Mouse (Mus musculus) midbrain, embryonic 11.5 days (tissue): Measurements from ENCODE around the gene Bud13. TPM values are rescaled to one million over a fixed set of nuclear protein-coding genes. Genes with fewer than 3 reads are reported as not detected.

Source experiments
- ATAC-seq: fragments of 200-750 bp; cut with Nextera tagmentation; 2 replicates; pipeline ENCODE4 v1.8.0; 2017; ENCODE audit warnings: moderate TSS enrichment, moderate library complexity; ENCODE audit not compliant: low FRiP score
- DNase-seq: peaks from one replicate; pipeline ENCODE4 v3.0.0; 2015; ENCODE audit warnings: low spot score; ENCODE audit errors: missing footprints
- H3K27ac ChIP-seq: fragments of 300-500 bp; sonication (generic); 2 replicates; pipeline ENCODE4 v1.5.1; 2014; ENCODE audit warnings: low read depth, low read length
- H3K27me3 ChIP-seq: fragments of 300-500 bp; sonication (generic); 2 replicates; pipeline ENCODE4 v1.6.1; 2014; ENCODE audit warnings: mild to moderate bottlenecking, low read length, moderate library complexity, mixed read lengths; ENCODE audit not compliant: control insufficient read depth, insufficient read depth
- H3K36me3 ChIP-seq: fragments of 300-500 bp; sonication (generic); 2 replicates; pipeline ENCODE4 v1.6.1; 2014; ENCODE audit warnings: mild to moderate bottlenecking, low read length, moderate library complexity, mixed read lengths; ENCODE audit not compliant: control insufficient read depth, insufficient read depth
- H3K4me1 ChIP-seq: fragments of 300-500 bp; sonication (generic); 2 replicates; pipeline ENCODE4 v1.6.1; 2014; ENCODE audit warnings: low read length; ENCODE audit not compliant: control insufficient read depth, insufficient read depth
- H3K4me2 ChIP-seq: fragments of 300-500 bp; sonication (generic); 2 replicates; pipeline ENCODE4 v1.6.1; 2014; ENCODE audit warnings: mild to moderate bottlenecking, moderate library complexity
- H3K4me3 ChIP-seq: fragments of 300-500 bp; sonication (generic); 2 replicates; pipeline ENCODE4 v1.5.1; 2014; ENCODE audit warnings: low read depth, low read length
- H3K9ac ChIP-seq: fragments of 300-500 bp; sonication (generic); 2 replicates; pipeline ENCODE4 v1.6.1; 2014; ENCODE audit warnings: low read length
- H3K9me3 ChIP-seq: fragments of 300-500 bp; sonication (generic); 2 replicates; pipeline ENCODE4 v1.6.1; 2016; ENCODE audit warnings: low read length; ENCODE audit not compliant: control insufficient read depth
- WGBS: fragments of 180-500 bp; shearing (Covaris S2); extraction: QIAGEN DNeasy Blood & Tissue Kit; methylation state at CpG from one replicate; pipeline ENCODE4 v1.1.7; 2014; 5-methylcytosine and 5-hydroxymethylcytosine counted together
- polyA plus RNA-seq: library from polyadenylated mRNA; unstranded; fragments of >200 nt; fragmentation: Nextera tagmentation; extraction: Ambion mirVana; gene quantifications from 2 replicates; pipeline ENCODE4 v1.2.1, GENCODE M21; 2014

Bud13 gene
- polyA plus RNA-seq, 1 experiment from 2014 or later = 26.4 TPM

GRCm38 (mm10) chr9:46246752-46247324 lies 36.0 kb upstream of the Bud13 start:
- no peaks in the 10 kb centered on the region for H3K9me3 ChIP-seq
- no peaks in the 10 kb centered on the region for H3K36me3 ChIP-seq
- ATAC-seq (peak; percentile 63; the same call in 1 of the 2 replicates), DNase-seq (peak; percentile 95)
- no peaks in the 10 kb centered on the region; the same call in 1 of the 2 replicates for H3K27me3 ChIP-seq
- H3K9ac ChIP-seq = no peak overlapping the region
- WGBS = 30% methylated on average over 10 of the region's 11 CpGs
- H3K27ac ChIP-seq = no peak overlapping the region
- no peak overlapping the region for H3K4me2 ChIP-seq
- no peaks in the 10 kb centered on the region for H3K4me1 ChIP-seq
- no peak overlapping the region for H3K4me3 ChIP-seq

DNA sequence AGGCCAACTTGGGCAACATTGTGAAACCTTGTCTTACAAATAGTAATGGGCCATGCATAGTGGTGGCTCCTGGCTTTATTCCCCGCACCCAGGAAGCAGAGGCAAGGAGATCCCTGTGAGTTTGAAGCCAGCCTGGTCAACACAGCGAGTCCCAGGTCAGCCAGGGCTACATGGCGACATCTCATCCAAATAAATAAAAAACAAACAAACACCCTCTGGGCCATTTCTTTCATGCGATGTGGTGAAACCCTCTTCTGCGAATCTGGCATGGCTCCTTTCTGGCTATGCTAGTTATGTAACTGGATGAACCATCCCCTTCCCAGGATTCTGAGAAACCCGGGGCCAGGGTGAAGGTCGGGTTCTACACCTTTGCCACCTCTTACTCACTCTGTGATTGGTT lies 26.6 kb upstream of the Bud13 start:
- DNase-seq (no peak), ATAC-seq (no peak)
- H3K4me2 ChIP-seq = no peak overlapping the region
- H3K9me3 ChIP-seq = no peaks in the 10 kb centered on the region
- WGBS = 93% methylated on average over 7 of the region's 7 CpGs
- H3K9ac ChIP-seq = no peak overlapping the region
- peaks cover 5% of the 10 kb centered on the region; the same call in 1 of the 2 replicates for H3K27me3 ChIP-seq
- no peak overlapping the region for H3K4me3 ChIP-seq
- H3K36me3 ChIP-seq = no peaks in the 10 kb centered on the region
- H3K27ac ChIP-seq = no peak overlapping the region
- H3K4me1 ChIP-seq = no peaks in the 10 kb centered on the region; the same call in 1 of the 2 replicates

GRCm38 (mm10) chr9:46256658-46257385 lies 26.0 kb upstream of the Bud13 start:
- DNase-seq = peak; percentile 47
- Histone ChIP-seq H3K36me3 (no peaks in the 10 kb centered on the region), H3K4me1 (no peaks in the 10 kb centered on the region; the same call in 1 of the 2 replicates), H3K4me3 (no peak overlapping the region), H3K4me2 (no peak overlapping the region), H3K27me3 (peaks cover 5% of the 10 kb centered on the region; the same call in 1 of the 2 replicates), H3K27ac (no peak overlapping the region), H3K9me3 (no peaks in the 10 kb centered on the region), H3K9ac (no peak overlapping the region)
- 90% methylated on average over 10 of the region's 10 CpGs for WGBS
- no peak for ATAC-seq

GRCm38 (mm10) chr9:46257546-46257945 lies 25.3 kb upstream of the Bud13 start:
- Histone ChIP-seq H3K4me3 (no peak overlapping the region), H3K27me3 (peaks cover 5% of the 10 kb centered on the region; the same call in 1 of the 2 replicates), H3K36me3 (no peaks in the 10 kb centered on the region), H3K4me1 (no peaks in the 10 kb centered on the region; the same call in 1 of the 2 replicates), H3K9me3 (no peaks in the 10 kb centered on the region), H3K9ac (no peak overlapping the region), H3K27ac (no peak overlapping the region), H3K4me2 (no peak overlapping the region)
- DNase-seq (peak; percentile 75), ATAC-seq (no peak)
- WGBS = 91% methylated on average over 3 of the region's 3 CpGs

DNA sequence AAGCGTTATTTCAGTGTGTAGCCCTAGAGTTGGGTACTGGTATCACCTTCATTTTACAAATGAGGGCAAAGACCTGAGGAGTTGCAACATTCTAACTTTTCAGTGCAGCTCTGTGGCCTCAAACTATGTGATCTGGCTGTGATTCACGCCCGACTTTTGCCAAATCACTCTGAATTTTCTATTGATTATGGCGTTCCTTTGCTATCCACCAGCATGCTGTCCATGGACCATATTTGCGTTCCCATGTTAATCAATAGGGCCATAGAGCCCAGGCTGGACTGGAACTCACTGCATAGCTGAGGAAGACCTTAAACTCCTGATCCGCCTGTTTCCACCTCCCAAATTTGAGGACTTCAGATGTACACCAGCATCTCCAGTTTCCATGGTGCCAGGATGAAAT lies 23.7 kb upstream of the Bud13 start:
- no peak overlapping the region for H3K4me2 ChIP-seq
- H3K27ac ChIP-seq = no peak overlapping the region
- no peaks in the 10 kb centered on the region; the same call in 1 of the 2 replicates for H3K4me1 ChIP-seq
- H3K9me3 ChIP-seq = no peaks in the 10 kb centered on the region
- no peaks in the 10 kb centered on the region; the same call in 1 of the 2 replicates for H3K27me3 ChIP-seq
- ATAC-seq = no peak
- no peak overlapping the region for H3K9ac ChIP-seq
- WGBS = 87% methylated on average over 6 of the region's 6 CpGs
- H3K36me3 ChIP-seq = no peaks in the 10 kb centered on the region
- H3K4me3 ChIP-seq = no peak overlapping the region
- DNase-seq = peak; percentile 51

DNA sequence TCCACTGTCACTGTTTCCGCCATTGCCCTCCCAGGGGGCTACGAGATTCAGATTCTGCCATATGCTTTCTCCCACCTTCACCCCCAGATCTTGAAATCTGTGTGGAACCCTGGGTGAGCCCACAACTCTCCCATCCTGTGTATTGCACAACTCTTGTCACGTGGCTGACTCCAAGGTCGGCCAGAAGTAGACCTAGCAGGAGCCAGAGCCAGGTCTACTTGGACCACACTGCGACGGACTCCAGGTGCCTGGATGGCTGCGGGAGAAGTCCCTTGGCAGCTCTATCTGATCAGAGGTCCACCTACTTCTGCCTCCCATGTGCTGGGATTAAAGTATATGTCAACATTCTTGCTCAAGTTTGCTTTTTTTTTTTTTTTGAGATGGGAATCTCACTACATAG lies 21.7 kb upstream of the Bud13 start:
- Histone ChIP-seq H3K27ac (no peak overlapping the region), H3K9ac (no peak overlapping the region), H3K4me3 (no peak overlapping the region), H3K4me1 (no peaks in the 10 kb centered on the region), H3K27me3 (no peaks in the 10 kb centered on the region; the same call in 1 of the 2 replicates), H3K9me3 (no peaks in the 10 kb centered on the region), H3K36me3 (no peaks in the 10 kb centered on the region), H3K4me2 (no peak overlapping the region)
- DNase-seq (no peak), ATAC-seq (no peak)
- 88% methylated on average over 7 of the region's 7 CpGs for WGBS

GRCm38 (mm10) chr9:46268343-46268873 lies 14.4 kb upstream of the Bud13 start, which contains the start of gene Apoa5:
TSS of gene Apoa5 (plus strand) at chr9:46268633.
- H3K4me1 ChIP-seq = peaks cover under 1% of the 10 kb centered on the region
- H3K4me2 ChIP-seq = no peak within 1 kb of the TSS
- WGBS = 61% methylated on average over 7 of the region's 7 CpGs
- no peaks in the 10 kb centered on the region for H3K9me3 ChIP-seq
- DNase-seq (no peak), ATAC-seq (no peak)
- H3K36me3 ChIP-seq = no peaks in the 10 kb centered on the region
- H3K9ac ChIP-seq = no peak within 1 kb of the TSS
- H3K27me3 ChIP-seq = peaks cover 3% of the 10 kb centered on the region
- H3K4me3 ChIP-seq = no peak within 1 kb of the TSS
- no peak within 1 kb of the TSS for H3K27ac ChIP-seq

DNA sequence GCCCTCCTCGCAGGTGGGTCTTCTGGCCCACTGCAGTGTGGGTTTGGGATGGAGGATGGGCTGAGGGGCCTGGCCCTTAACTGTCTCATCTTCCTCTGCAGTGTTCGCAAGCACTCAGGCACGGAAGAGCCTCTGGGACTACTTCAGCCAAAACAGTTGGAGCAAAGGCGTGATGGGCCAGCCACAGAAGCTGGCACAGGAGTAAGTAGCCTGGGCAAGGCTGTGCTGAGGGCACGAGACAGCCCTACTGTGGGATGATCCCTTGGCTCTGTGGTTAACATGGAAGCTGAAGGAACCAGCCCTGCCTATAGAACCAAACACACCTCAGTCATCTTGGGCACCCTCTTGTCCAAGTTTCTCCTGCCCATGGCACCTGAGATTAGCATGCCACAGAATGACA lies 13.7 kb upstream of the Bud13 start:
- H3K36me3 ChIP-seq = no peaks in the 10 kb centered on the region
- WGBS = 91% methylated on average over 5 of the region's 5 CpGs
- ATAC-seq = no peak

GRCm38 (mm10) chr9:46270782-46271181 lies 12.0 kb upstream of the Bud13 start:
- no peak overlapping the region for H3K9ac ChIP-seq
- 92% methylated on average over 4 of the region's 4 CpGs for WGBS

More for the DNA sequence above, 13.7 kb upstream of the Bud13 start:
- Histone ChIP-seq H3K4me2 (no peak overlapping the region), H3K27ac (no peak overlapping the region), H3K27me3 (peaks cover 3% of the 10 kb centered on the region), H3K9ac (no peak overlapping the region), H3K9me3 (no peaks in the 10 kb centered on the region), H3K4me1 (peaks cover 6% of the 10 kb centered on the region), H3K4me3 (no peak overlapping the region)
- DNase-seq = no peak

More at GRCm38 (mm10) chr9:46270782-46271181, 12.0 kb upstream of the Bud13 start:
- Histone ChIP-seq H3K4me1 (peaks cover 6% of the 10 kb centered on the region), H3K4me2 (no peak overlapping the region), H3K4me3 (no peak overlapping the region), H3K36me3 (peaks cover 5% of the 10 kb centered on the region), H3K9me3 (no peaks in the 10 kb centered on the region), H3K27ac (no peak overlapping the region), H3K27me3 (peaks cover 3% of the 10 kb centered on the region)
- ATAC-seq (no peak), DNase-seq (no peak)
